Mouse (Mus musculus) limb, embryonic 10.5 days (tissue): ENCODE measurements around the gene Spint1. TPM values are rescaled to one million over a fixed set of nuclear protein-coding genes. Genes with fewer than 3 reads are reported as not detected.
A peak's percentile ranks its signal among the peaks of the same experiment; 100 is the strongest.

Source experiments
- DNase-seq: peaks from one replicate; pipeline ENCODE4 v3.0.0-alpha.2; 2017; ENCODE audit warnings: low spot score
- H3K27ac ChIP-seq: fragments of 300-500 bp; sonication (generic); 2 replicates; pipeline ENCODE4 v1.5.1; 2016; ENCODE audit warnings: mild to moderate bottlenecking
- H3K27me3 ChIP-seq: fragments of 300-500 bp; sonication (generic); 2 replicates; pipeline ENCODE4 v1.6.1; 2016; ENCODE audit warnings: low read depth, mild to moderate bottlenecking; ENCODE audit not compliant: poor library complexity, severe bottlenecking
- H3K36me3 ChIP-seq: fragments of 300-500 bp; sonication (generic); 2 replicates; pipeline ENCODE4 v1.6.1; 2016; ENCODE audit warnings: mild to moderate bottlenecking, moderate library complexity
- H3K4me1 ChIP-seq: fragments of 300-500 bp; sonication (generic); 2 replicates; pipeline ENCODE4 v1.6.1; 2016
- H3K4me3 ChIP-seq: fragments of 300-500 bp; sonication (generic); 2 replicates; pipeline ENCODE4 v1.5.1; 2016; ENCODE audit warnings: mild to moderate bottlenecking, moderate library complexity
- H3K9me3 ChIP-seq: fragments of 300-500 bp; sonication (generic); replicated peaks from 2 replicates; pipeline ENCODE4 v1.6.1; 2016; ENCODE audit warnings: mild to moderate bottlenecking
- WGBS: fragments of 180-500 bp; shearing (Covaris S2); methylation state at CpG from one replicate; pipeline ENCODE4 v1.1.7; 2016; 5-methylcytosine and 5-hydroxymethylcytosine counted together
- polyA plus RNA-seq: library from polyadenylated mRNA; unstranded; fragments of >200 nt; fragmentation: Nextera tagmentation; extraction: Ambion mirVana; gene quantifications from 2 replicates; pipeline ENCODE4 v1.2.1, GENCODE M21; 2016

Gene Spint1
- polyA plus RNA-seq, 1 experiment from 2014 or later: 9.5 TPM

DNA sequence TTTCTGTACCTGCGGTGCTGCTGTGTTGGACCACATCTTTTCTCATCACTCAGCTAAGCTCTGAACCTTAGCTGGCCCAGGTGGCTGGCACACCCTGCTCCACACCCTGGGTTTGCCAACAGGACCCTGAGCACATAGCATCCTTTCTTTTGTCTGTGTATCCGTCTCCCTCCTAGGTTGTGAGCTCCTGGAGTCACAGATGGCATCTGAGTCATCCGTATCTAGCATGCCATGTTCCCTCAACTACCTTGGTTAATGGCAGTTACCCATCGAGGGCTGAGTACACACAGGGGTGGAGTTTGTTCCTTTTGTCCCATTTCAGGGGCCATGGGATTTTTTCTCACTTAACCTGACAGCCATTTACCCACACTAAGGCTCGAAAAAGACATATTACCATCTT is 13.2 kb downstream of the Spint1 start:
- 68% methylated on average over 5 of the region's 5 CpGs for WGBS
- peaks cover 32% of the 10 kb centered on the region for H3K4me1 ChIP-seq
- DNase-seq: no peak
- no peaks in the 10 kb centered on the region for H3K9me3 ChIP-seq
- peaks cover 35% of the 10 kb centered on the region for H3K27me3 ChIP-seq
- H3K27ac ChIP-seq: no peak overlapping the region
- no peaks in the 10 kb centered on the region for H3K36me3 ChIP-seq
- H3K4me3 ChIP-seq: no peak overlapping the region

DNA sequence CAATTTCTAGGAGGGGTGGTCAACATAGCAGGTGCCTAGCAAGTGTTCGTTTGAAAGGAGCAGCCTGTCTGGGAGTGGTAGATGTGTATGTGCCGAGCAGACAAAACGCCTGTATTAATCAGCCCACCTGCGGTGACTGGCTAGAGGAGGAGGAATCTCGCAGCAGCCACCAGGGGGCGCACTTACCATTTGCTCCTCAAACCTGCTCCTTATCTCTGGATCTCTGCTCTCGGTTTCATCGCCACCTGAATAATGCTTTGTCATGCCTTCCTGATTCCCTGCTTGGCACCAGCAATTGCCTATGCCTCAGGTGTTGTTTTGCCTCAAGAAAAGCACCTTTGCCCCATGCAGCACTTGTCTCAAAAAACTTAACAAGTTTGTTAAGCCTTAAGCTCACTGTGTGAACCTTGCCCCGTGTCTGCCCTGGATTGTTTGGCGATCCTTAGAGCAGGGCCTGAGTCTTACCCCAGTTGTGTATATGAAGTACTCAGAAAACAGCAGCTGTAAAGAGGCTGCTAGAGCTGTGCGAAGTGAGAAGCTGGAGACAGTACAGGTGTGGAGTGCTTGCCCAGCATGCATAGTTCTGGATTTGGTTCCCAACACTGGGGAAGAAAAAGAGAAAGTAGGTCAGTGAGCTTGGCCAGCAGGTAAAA is 13.8 kb downstream of the Spint1 start:
- peaks cover 32% of the 10 kb centered on the region for H3K4me1 ChIP-seq
- H3K9me3 ChIP-seq: no peaks in the 10 kb centered on the region
- peak; percentile 94 for DNase-seq
- no peak overlapping the region for H3K4me3 ChIP-seq
- H3K27me3 ChIP-seq: peaks cover 38% of the 10 kb centered on the region
- WGBS: 16% methylated on average over 11 of the region's 11 CpGs
- H3K27ac ChIP-seq: no peak overlapping the region
- H3K36me3 ChIP-seq: no peaks in the 10 kb centered on the region

DNA sequence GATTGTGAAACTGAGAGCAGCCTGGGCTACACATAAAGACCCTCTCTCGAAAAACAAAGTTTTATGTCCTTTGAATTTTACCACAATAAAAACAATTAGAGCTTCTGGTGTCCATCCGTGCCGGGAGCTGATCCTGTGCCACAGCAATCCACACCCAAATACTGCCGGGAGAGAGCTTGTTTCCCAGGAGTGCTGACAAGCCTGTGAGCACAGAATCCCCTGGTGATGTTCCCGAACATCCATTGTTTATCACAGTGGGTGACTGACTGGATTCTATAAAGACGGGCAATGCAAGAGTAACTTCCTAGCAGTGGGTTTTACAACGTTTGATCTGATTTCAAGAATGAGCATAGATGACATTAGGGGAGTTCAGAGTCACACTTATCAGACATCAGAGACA is 17.8 kb downstream of the Spint1 start:
- H3K9me3 ChIP-seq: no peaks in the 10 kb centered on the region
- no peaks in the 10 kb centered on the region for H3K36me3 ChIP-seq
- H3K4me1 ChIP-seq: peaks cover 7% of the 10 kb centered on the region; the same call in 1 of the 2 replicates
- DNase-seq: no peak
- H3K4me3 ChIP-seq: no peak overlapping the region
- WGBS: 33% methylated on average over 7 of the region's 7 CpGs
- no peak overlapping the region for H3K27ac ChIP-seq
- H3K27me3 ChIP-seq: peaks cover 37% of the 10 kb centered on the region

DNA sequence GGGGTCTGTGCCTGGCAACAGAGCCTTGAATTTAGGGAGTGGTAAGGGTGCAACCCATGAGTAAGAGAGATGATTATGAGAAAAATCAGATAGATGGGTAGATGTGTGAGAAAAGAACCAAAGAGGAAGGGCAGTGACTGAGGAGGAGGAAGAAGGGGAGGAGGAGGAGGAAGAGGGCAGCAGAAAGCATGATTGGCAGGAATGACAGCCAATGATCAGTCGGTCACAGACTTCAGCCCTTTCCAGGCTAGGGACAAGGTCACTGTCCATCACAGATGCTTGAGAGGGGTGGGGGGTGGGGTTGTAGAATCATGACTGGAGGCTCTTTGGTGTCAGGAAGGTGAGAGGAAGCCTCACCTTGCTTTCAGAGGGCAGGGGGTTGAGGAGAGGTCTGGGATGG is 23.4 kb downstream of the Spint1 start:
- peaks cover 5% of the 10 kb centered on the region; the same call in 1 of the 2 replicates for H3K27me3 ChIP-seq
- peaks cover 8% of the 10 kb centered on the region for H3K4me1 ChIP-seq
- no peak for DNase-seq
- 76% methylated on average over 1 of the region's 1 CpGs for WGBS
- H3K36me3 ChIP-seq: no peaks in the 10 kb centered on the region
- H3K9me3 ChIP-seq: no peaks in the 10 kb centered on the region
- no peak overlapping the region for H3K27ac ChIP-seq
- no peak overlapping the region for H3K4me3 ChIP-seq

DNA sequence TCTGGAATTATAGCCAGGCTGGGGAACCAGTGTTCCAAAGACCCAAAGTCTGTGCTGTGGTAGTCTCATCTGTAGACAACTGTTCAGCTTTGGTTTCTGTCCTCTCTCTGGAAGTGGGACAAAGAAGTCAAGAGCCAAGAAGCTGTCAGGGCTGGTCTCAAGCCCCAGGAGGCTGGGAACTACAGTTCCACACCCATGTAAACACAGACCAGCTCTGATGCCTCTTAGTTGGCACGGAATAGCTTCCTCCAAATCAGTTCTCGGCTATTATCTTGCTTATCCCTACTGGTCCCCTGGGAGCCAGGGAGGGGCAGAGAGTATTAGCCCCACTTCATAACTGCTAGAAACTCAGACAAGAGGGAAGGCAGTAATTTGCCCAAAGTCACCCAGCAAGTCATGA is 24.2 kb downstream of the Spint1 start:
- Histone ChIP-seq H3K27me3 (0 out of 2 replicates have a peak, but pooled peaks cover 4% of the 10 kb centered on the region), H3K4me3 (no peak overlapping the region), H3K4me1 (peaks cover 8% of the 10 kb centered on the region), H3K9me3 (no peaks in the 10 kb centered on the region), H3K27ac (no peak overlapping the region), H3K36me3 (no peaks in the 10 kb centered on the region)
- no peak for DNase-seq
- 71% methylated on average over 2 of the region's 2 CpGs for WGBS

DNA sequence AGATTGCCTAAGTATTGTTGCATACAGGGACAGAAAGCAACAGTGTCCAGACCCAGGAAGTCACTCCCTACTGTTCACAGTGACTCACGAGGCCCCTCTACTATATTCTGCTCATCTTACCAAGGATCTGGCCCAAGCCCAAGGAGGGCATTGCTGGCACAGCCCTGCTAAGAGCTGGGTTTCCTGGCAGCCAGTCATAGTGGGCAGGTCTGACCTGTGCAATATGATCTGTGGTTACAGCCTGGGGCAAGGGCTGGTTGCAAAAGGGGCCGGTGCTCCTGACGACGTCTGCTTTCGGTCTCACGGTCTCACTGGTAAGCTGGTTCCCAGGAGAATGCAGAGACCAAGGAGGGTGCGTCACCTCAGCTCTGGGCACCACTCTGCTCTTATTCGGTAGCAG is 25.8 kb downstream of the Spint1 start:
- no peak for DNase-seq

DNA sequence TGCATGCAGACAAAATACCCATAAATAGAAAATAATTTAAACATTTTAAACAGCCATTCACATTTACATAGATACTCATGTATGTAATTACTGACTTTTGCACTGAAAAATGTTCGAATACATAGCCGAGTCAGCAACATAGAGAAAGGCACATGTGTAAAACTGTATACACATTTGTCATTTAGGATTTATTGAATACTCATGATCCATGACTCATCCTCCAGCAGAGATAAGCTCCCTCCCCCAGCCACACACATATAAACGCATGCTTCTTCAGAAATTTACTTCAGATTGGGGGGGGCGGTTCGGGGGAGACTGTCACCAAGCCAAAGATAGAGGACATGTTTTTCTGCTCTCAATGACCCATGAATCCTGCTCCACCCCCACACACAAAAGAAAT is 26.7 kb downstream of the Spint1 start:
- peaks cover 8% of the 10 kb centered on the region for H3K4me1 ChIP-seq
- no peak overlapping the region for H3K27ac ChIP-seq
- no peaks in the 10 kb centered on the region for H3K36me3 ChIP-seq
- no peaks in the 10 kb centered on the region for H3K9me3 ChIP-seq
- peaks cover 19% of the 10 kb centered on the region for H3K27me3 ChIP-seq
- no peak overlapping the region for H3K4me3 ChIP-seq
- WGBS: 84% methylated on average over 5 of the region's 5 CpGs
- no peak for DNase-seq

More for the DNA sequence above, 25.8 kb downstream of the Spint1 start:
- no peaks in the 10 kb centered on the region for H3K36me3 ChIP-seq
- peaks cover 8% of the 10 kb centered on the region for H3K4me1 ChIP-seq
- H3K27me3 ChIP-seq: 0 out of 2 replicates have a peak, but pooled peaks cover 11% of the 10 kb centered on the region
- WGBS: 35% methylated on average over 8 of the region's 8 CpGs
- no peak overlapping the region for H3K27ac ChIP-seq
- no peaks in the 10 kb centered on the region for H3K9me3 ChIP-seq
- H3K4me3 ChIP-seq: no peak overlapping the region

DNA sequence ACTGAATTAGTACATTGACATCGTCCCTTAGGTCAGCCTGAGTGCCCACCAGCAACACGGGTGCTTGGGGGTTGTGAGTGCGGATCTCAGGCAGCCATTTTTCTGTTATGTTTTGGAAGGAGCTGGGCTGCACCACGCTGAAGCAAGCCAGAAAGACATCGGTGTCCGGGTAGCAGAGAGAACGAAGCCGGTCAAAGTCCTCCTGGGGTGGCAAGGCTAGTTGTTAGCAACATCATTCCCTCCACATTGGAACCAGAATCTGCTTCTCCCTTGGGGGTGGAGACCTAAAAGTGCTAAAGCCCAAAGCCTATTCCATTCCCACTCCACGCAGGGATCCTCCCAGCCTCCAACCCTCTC is 33.1 kb downstream of the Spint1 start:
- peak overlapping the region; percentile 66 for H3K4me3 ChIP-seq
- 36% methylated on average over 9 of the region's 9 CpGs for WGBS
- no peaks in the 10 kb centered on the region for H3K36me3 ChIP-seq
- H3K27me3 ChIP-seq: peaks cover 39% of the 10 kb centered on the region
- H3K9me3 ChIP-seq: no peaks in the 10 kb centered on the region
- DNase-seq: no peak
- 0 out of 2 replicates have a peak overlapping the region, but pooled peaks have one; percentile 59 for H3K27ac ChIP-seq
- H3K4me1 ChIP-seq: peaks cover 12% of the 10 kb centered on the region

DNA sequence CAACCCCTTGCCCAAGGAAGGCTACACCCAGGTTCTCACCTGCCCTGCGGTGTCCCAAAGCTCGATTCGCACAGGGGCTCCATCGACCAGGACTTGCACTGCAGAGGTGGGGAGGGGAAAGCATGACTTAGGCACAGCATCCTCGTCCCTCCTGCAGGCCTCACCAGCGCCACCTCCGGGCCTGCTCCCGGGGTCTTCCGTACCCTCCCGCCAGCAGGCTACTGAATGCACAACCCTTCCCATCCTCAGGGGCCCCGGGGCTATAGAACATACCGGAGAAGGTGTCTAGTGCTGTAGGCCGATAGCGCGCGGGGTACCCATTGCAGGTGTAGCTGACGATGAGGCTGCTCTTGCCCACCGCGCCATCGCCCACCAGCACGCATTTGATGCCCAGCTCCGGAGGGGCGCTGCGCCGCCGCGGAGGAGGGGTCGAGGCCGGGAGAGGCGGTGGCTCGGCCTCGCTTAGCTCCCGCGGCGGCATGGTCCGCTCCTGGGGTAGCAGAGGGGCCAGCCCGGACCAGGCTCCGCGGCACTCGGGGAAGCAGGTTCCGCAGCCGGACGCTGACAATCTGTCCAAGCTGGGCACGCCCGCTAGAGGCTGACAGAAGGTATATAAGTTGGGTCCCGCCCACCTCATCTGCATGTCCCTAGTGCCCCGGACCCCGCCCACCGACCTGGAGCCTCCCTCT is 33.6 kb downstream of the Spint1 start, which contains the start of gene Rhov:
Rhov (minus strand) TSS at position 630 of the 689 bp plus-strand sequence.
- WGBS: under 1% methylated on average over 49 of the region's 49 CpGs
- peaks cover 39% of the 10 kb centered on the region for H3K27me3 ChIP-seq
- H3K9me3 ChIP-seq: no peaks in the 10 kb centered on the region
- 0 out of 2 replicates have a peak within 1 kb of the TSS, but pooled peaks have one; percentile 59 for H3K27ac ChIP-seq
- no peaks in the 10 kb centered on the region for H3K36me3 ChIP-seq
- H3K4me3 ChIP-seq: peak within 1 kb of the TSS; percentile 66
- DNase-seq: peak; percentile 74
- peaks cover 12% of the 10 kb centered on the region for H3K4me1 ChIP-seq

DNA sequence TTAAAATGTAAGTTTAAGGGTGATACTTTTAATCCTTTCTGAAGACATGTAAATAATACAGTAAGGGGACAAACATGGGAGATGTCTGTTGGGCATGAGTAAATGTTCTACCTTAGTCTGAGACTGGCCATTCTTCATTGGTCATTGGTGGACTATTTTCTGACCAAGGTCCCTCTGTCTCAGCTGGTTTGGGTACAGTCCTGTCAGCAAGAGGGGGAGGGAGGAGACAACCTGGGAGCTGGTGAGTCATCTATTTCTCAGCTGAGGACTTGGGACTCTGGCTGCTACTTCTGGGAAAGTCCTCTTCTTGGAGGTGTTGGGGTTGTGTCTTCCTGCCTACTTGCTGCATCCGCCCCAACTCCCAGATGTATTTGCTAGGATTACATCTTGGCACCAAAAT is 37.0 kb downstream of the Spint1 start:
- Histone ChIP-seq H3K36me3 (no peaks in the 10 kb centered on the region), H3K27ac (no peak overlapping the region), H3K4me1 (peaks cover 12% of the 10 kb centered on the region), H3K27me3 (peaks cover 20% of the 10 kb centered on the region), H3K4me3 (no peak overlapping the region), H3K9me3 (no peaks in the 10 kb centered on the region)
- no peak for DNase-seq
- WGBS: 86% methylated on average over 1 of the region's 1 CpGs

DNA sequence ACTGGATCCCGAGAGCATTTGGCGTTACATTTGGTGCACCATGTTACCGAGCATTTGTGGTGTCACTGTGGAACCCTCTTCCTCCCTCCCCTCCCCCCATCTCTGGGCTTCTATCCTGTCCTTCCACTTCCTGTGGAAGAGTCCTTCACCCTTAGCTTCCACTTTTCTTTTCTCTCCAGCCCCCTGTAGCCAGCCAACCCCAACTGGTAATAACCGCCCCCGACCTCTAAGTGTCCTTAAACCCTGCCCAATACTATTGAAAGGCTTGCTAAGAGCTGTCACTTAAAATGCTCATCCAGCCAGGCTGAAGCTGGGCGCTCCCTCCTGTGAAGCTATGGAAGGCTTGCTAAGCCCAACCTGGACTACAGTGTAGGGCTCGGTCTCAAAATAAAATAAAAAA is 39.8 kb downstream of the Spint1 start:
- no peak for DNase-seq
- Histone ChIP-seq H3K36me3 (no peaks in the 10 kb centered on the region), H3K27ac (no peak overlapping the region), H3K27me3 (no peaks in the 10 kb centered on the region), H3K4me3 (no peak overlapping the region), H3K4me1 (no peaks in the 10 kb centered on the region), H3K9me3 (no peaks in the 10 kb centered on the region)
- WGBS: 87% methylated on average over 7 of the region's 7 CpGs

DNA sequence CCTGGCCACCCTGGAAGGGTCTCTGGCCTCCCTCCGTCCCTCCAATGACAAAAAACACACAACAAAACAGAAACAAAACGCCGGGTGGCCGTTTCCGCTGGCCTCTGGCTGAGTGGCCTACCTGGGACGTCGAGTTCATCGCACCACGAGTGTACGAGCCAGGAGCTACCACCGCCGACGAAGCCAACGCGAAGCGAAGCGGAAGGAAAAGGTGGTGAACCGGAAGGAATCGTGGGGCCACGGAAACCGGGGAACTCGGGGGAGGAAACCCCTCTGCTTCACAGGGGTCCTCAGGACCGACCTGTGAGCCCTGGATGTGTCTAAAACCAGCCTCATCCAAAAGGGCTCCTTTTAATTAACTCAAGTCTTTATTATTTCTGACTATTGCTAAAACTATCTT is 40.6 kb downstream of the Spint1 start:
- DNase-seq: no peak
- Histone ChIP-seq H3K27ac (no peak overlapping the region), H3K9me3 (no peaks in the 10 kb centered on the region), H3K36me3 (no peaks in the 10 kb centered on the region), H3K27me3 (no peaks in the 10 kb centered on the region), H3K4me1 (no peaks in the 10 kb centered on the region), H3K4me3 (no peak overlapping the region)
- 92% methylated on average over 23 of the region's 23 CpGs for WGBS

DNA sequence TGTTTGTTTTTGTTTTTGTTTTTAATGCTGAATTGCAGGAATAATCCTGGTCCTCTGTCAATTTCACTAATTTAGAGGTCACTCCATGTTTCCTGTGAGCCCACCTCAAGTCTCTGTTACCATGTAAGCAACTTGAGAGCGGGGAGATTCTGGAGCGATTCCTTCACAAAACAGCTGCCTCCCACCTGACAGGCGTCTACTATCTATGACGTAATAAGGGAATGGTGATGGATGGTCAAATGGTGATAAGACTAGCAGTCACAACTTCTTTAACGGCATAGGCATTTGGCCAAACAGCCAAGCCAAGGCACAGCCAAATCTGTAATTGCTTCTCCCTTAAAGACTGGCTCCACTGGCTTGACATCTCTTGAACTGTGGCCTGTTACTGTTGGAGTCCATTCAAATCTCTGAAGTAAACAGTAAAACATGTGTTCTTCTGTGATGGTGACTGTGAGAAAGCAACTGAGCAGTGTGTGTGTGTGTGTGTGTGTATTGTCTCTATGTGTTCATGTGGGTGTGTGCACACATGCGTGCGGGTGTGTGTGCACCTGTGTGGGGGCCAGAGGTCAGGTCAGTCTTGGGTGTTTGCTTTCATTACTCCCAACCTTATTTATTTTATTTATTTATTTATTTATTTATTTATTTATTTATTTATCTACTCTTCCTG is 44.9 kb downstream of the Spint1 start:
- Histone ChIP-seq H3K9me3 (no peaks in the 10 kb centered on the region), H3K4me1 (no peaks in the 10 kb centered on the region; the same call in 1 of the 2 replicates), H3K27ac (no peak overlapping the region), H3K4me3 (no peak overlapping the region), H3K27me3 (no peaks in the 10 kb centered on the region), H3K36me3 (no peaks in the 10 kb centered on the region)
- DNase-seq: no peak
- 82% methylated on average over 7 of the region's 7 CpGs for whole genome bisulfite sequencing
